Mouse (Mus musculus): ENCODE measurements around the gene Mcm8. TPM values are rescaled to one million over a fixed set of nuclear protein-coding genes. Genes with fewer than 3 reads are reported as not detected.
A peak's percentile ranks its signal among the peaks of the same experiment; 100 is the strongest.

The Mcm8 gene
- total RNA-seq, 1 experiment = 14.2 TPM

DNA sequence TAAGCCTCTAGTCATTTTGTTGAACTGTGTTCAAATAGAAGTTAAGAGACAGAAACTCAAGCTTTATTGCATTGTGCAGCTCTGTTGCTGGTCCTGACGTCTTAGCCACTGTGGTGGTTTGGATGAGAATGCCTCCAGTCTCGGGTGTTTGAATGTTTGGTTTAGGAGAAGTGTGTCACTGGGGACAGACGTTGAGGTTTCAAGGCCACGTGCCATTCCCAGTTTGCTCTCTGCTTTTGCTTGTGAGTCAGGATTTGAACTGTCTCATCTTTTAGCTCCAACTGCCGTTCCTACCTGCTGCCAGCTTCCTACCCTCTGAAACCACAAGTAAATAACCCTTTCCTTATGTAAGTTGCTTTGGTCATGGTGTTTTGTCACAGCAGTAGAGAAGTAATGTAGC is 51.6 kb downstream of the Mcm8 start:
- Histone ChIP-seq H3K9ac (ENCODE audit: insufficient read depth, low read depth, low read length, poor library complexity, severe bottlenecking) (no peak overlapping the region), H3K36me3 (ENCODE audit: control insufficient read depth, insufficient read depth, low read length, poor library complexity, severe bottlenecking) (peaks cover 7% of the 10 kb centered on the region; the same call in 1 of the 2 replicates), H3K9me3 (ENCODE audit: control insufficient read depth, insufficient read depth, low read depth, low read length) (no peaks in the 10 kb centered on the region), H3K4me1 (ENCODE audit: control insufficient read depth in 2 of 2, insufficient read depth in 2 of 2, low read length in 2 of 2, poor library complexity in 1 of 2) (no peaks in the 10 kb centered on the region), H3K4me3 (ENCODE audit: insufficient read depth in 1 of 2, low read depth in 1 of 2, low read length in 2 of 2, poor library complexity in 1 of 2, severe bottlenecking in 1 of 2) (no peak overlapping the region), H3K27ac (ENCODE audit: insufficient read depth, low read depth, low read length, poor library complexity, severe bottlenecking) (no peak overlapping the region)
- DNase-seq (ENCODE audit: low read depth, low spot score) = no peak
- in situ Hi-C loops (cut with MboI; ENCODE audit: low sequenced_read_pairs in 2 of 2, unreplicated experiment in 2 of 2) = no loop called here
- TF ChIP-seq CHD2 (IDR thresholded peaks at IDR 0.05; ENCODE audit: low read depth, low read length) (no peak), ZNF384 (IDR thresholded peaks at IDR 0.05; ENCODE audit: low read depth, low read length) (no peak), HCFC1 (IDR thresholded peaks at IDR 0.05; ENCODE audit: borderline replicate concordance, insufficient read depth, low read length) (no peak), ZC3H11A (IDR thresholded peaks at IDR 0.05; ENCODE audit: borderline replicate concordance, low read depth, low read length) (no peak), MAFK (IDR thresholded peaks at IDR 0.05; ENCODE audit: insufficient read depth, low read depth, low read length) (no peak)

GRCm38 (mm10) chr2:132869682-132870081 is 53.7 kb downstream of the Mcm8 start:
- no peak overlapping the region for H3K27ac ChIP-seq (ENCODE audit: insufficient read depth, low read depth, low read length, poor library complexity, severe bottlenecking)
- no peaks in the 10 kb centered on the region for H3K9me3 ChIP-seq (ENCODE audit: control insufficient read depth, insufficient read depth, low read depth, low read length)
- no peak overlapping the region for H3K9ac ChIP-seq (ENCODE audit: insufficient read depth, low read depth, low read length, poor library complexity, severe bottlenecking)
- no peak overlapping the region for H3K4me3 ChIP-seq (ENCODE audit: insufficient read depth in 1 of 2, low read depth in 1 of 2, low read length in 2 of 2, poor library complexity in 1 of 2, severe bottlenecking in 1 of 2)
- peaks cover 5% of the 10 kb centered on the region; the same call in 1 of the 2 replicates for H3K36me3 ChIP-seq (ENCODE audit: control insufficient read depth, insufficient read depth, low read length, poor library complexity, severe bottlenecking)
- TF ChIP-seq CHD2 (IDR thresholded peaks at IDR 0.05; ENCODE audit: low read depth, low read length) = no peak
- H3K4me1 ChIP-seq (ENCODE audit: control insufficient read depth in 2 of 2, insufficient read depth in 2 of 2, low read length in 2 of 2, poor library complexity in 1 of 2) = no peaks in the 10 kb centered on the region
- in situ Hi-C loops (cut with MboI; ENCODE audit: low sequenced_read_pairs in 2 of 2, unreplicated experiment in 2 of 2) = no loop called here
- no peak for DNase-seq (ENCODE audit: low read depth, low spot score)

DNA sequence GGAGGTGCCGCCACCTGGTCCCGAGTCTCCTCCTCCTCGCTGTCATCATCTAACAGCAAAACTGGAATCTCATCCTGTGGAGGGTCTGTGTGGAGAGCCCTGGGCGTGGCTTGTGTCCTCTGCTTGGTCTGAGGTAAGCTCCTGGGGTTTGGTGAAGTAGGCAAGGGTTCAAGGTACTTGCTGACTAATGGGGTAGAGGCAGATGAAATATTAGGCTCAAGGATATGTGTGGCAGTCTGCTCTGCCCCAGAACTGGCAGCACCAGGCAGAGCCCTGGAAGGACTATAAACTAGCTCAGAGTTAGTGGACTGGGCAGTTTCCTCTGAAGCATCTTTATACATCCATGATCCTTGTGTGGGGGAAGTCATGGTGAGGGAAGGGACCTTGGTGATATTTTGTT is 54.3 kb downstream of the Mcm8 start:
- no peak overlapping the region for H3K4me3 ChIP-seq (ENCODE audit: insufficient read depth in 1 of 2, low read depth in 1 of 2, low read length in 2 of 2, poor library complexity in 1 of 2, severe bottlenecking in 1 of 2)
- peaks cover 8% of the 10 kb centered on the region; the same call in 1 of the 2 replicates for H3K36me3 ChIP-seq (ENCODE audit: control insufficient read depth, insufficient read depth, low read length, poor library complexity, severe bottlenecking)
- no peaks in the 10 kb centered on the region for H3K9me3 ChIP-seq (ENCODE audit: control insufficient read depth, insufficient read depth, low read depth, low read length)
- H3K4me1 ChIP-seq (ENCODE audit: control insufficient read depth in 2 of 2, insufficient read depth in 2 of 2, low read length in 2 of 2, poor library complexity in 1 of 2) = no peaks in the 10 kb centered on the region
- TF ChIP-seq HCFC1 (IDR thresholded peaks at IDR 0.05; ENCODE audit: borderline replicate concordance, insufficient read depth, low read length) (no peak), MAFK (IDR thresholded peaks at IDR 0.05; ENCODE audit: insufficient read depth, low read depth, low read length) (no peak), CHD2 (IDR thresholded peaks at IDR 0.05; ENCODE audit: low read depth, low read length) (no peak), ZNF384 (IDR thresholded peaks at IDR 0.05; ENCODE audit: low read depth, low read length) (no peak), ZC3H11A (IDR thresholded peaks at IDR 0.05; ENCODE audit: borderline replicate concordance, low read depth, low read length) (no peak)
- in situ Hi-C loops (cut with MboI; ENCODE audit: low sequenced_read_pairs in 2 of 2, unreplicated experiment in 2 of 2) = no loop called here
- no peak for DNase-seq (ENCODE audit: low read depth, low spot score)
- H3K9ac ChIP-seq (ENCODE audit: insufficient read depth, low read depth, low read length, poor library complexity, severe bottlenecking) = no peak overlapping the region
- H3K27ac ChIP-seq (ENCODE audit: insufficient read depth, low read depth, low read length, poor library complexity, severe bottlenecking) = no peak overlapping the region

GRCm38 (mm10) chr2:132871663-132872062 is 55.7 kb downstream of the Mcm8 start:
- Histone ChIP-seq H3K4me1 (ENCODE audit: control insufficient read depth in 2 of 2, insufficient read depth in 2 of 2, low read length in 2 of 2, poor library complexity in 1 of 2) (no peaks in the 10 kb centered on the region), H3K9ac (ENCODE audit: insufficient read depth, low read depth, low read length, poor library complexity, severe bottlenecking) (no peak overlapping the region), H3K4me3 (ENCODE audit: insufficient read depth in 1 of 2, low read depth in 1 of 2, low read length in 2 of 2, poor library complexity in 1 of 2, severe bottlenecking in 1 of 2) (no peak overlapping the region), H3K36me3 (ENCODE audit: control insufficient read depth, insufficient read depth, low read length, poor library complexity, severe bottlenecking) (peaks cover 14% of the 10 kb centered on the region; the same call in 1 of the 2 replicates), H3K9me3 (ENCODE audit: control insufficient read depth, insufficient read depth, low read depth, low read length) (no peaks in the 10 kb centered on the region), H3K27ac (ENCODE audit: insufficient read depth, low read depth, low read length, poor library complexity, severe bottlenecking) (no peak overlapping the region)
- in situ Hi-C loops (cut with MboI; ENCODE audit: low sequenced_read_pairs in 2 of 2, unreplicated experiment in 2 of 2) = no loop called here
- no peak for DNase-seq (ENCODE audit: low read depth, low spot score)
- no peak for TF ChIP-seq ZC3H11A (IDR thresholded peaks at IDR 0.05; ENCODE audit: borderline replicate concordance, low read depth, low read length)
- TF ChIP-seq ZNF384 (IDR thresholded peaks at IDR 0.05; ENCODE audit: low read depth, low read length) = no peak
- peak; percentile 63; the same call in 1 of the 2 replicates for TF ChIP-seq HCFC1 (IDR thresholded peaks at IDR 0.05; ENCODE audit: borderline replicate concordance, insufficient read depth, low read length)
- no peak for TF ChIP-seq CHD2 (IDR thresholded peaks at IDR 0.05; ENCODE audit: low read depth, low read length)
- no peak for TF ChIP-seq MAFK (IDR thresholded peaks at IDR 0.05; ENCODE audit: insufficient read depth, low read depth, low read length)

GRCm38 (mm10) chr2:132873657-132874326 is 57.9 kb downstream of the Mcm8 start:
- no peak for TF ChIP-seq ZC3H11A (IDR thresholded peaks at IDR 0.05; ENCODE audit: borderline replicate concordance, low read depth, low read length)
- peak; percentile 80 for TF ChIP-seq MAFK (IDR thresholded peaks at IDR 0.05; ENCODE audit: insufficient read depth, low read depth, low read length)
- TF ChIP-seq ZNF384 (IDR thresholded peaks at IDR 0.05; ENCODE audit: low read depth, low read length) = no peak
- no peak for TF ChIP-seq HCFC1 (IDR thresholded peaks at IDR 0.05; ENCODE audit: borderline replicate concordance, insufficient read depth, low read length)
- no peak for TF ChIP-seq CHD2 (IDR thresholded peaks at IDR 0.05; ENCODE audit: low read depth, low read length)
- DNase-seq (ENCODE audit: low read depth, low spot score) = no peak

More at GRCm38 (mm10) chr2:132873657-132874326, 57.9 kb downstream of the Mcm8 start:
- Histone ChIP-seq H3K4me1 (ENCODE audit: control insufficient read depth in 2 of 2, insufficient read depth in 2 of 2, low read length in 2 of 2, poor library complexity in 1 of 2) (peaks cover 2 to 4% of the 10 kb centered on the region in 2 experiments; a peak in 3 of 4 replicates), H3K9ac (ENCODE audit: insufficient read depth, low read depth, low read length, poor library complexity, severe bottlenecking) (no peak overlapping the region), H3K9me3 (ENCODE audit: control insufficient read depth, insufficient read depth, low read depth, low read length) (no peaks in the 10 kb centered on the region), H3K27ac (ENCODE audit: insufficient read depth, low read depth, low read length, poor library complexity, severe bottlenecking) (no peak overlapping the region), H3K36me3 (ENCODE audit: control insufficient read depth, insufficient read depth, low read length, poor library complexity, severe bottlenecking) (peaks cover 17% of the 10 kb centered on the region; the same call in 1 of the 2 replicates), H3K4me3 (ENCODE audit: insufficient read depth in 1 of 2, low read depth in 1 of 2, low read length in 2 of 2, poor library complexity in 1 of 2, severe bottlenecking in 1 of 2) (no peak overlapping the region)
- in situ Hi-C loops (cut with MboI; ENCODE audit: low sequenced_read_pairs in 2 of 2, unreplicated experiment in 2 of 2) = no loop called here
